Mouse (Mus musculus) embryonic stem cell, embryonic (primary cell): Measurements from ENCODE around the gene Ccdc113.

ENCODE experiments used
- CTCF ChIA-PET, 4 experiments: fragments of 300-600 bp in 2 of 4; fragments of 350-600 bp in 2 of 4; sonication (Branson Sonifier 250); formaldehyde crosslinking; loops; one replicate each; lab custom pipeline; 2022; ENCODE audit warnings: inconsistent platforms in 2 of 4; lab: Charles Lee
- POLR2A ChIA-PET, 4 experiments: fragments of 300-600 bp in 2 of 4; fragments of 350-600 bp in 2 of 4; sonication (Branson Sonifier 250); formaldehyde crosslinking; loops; one replicate each; lab custom pipeline; 2022; ENCODE audit warnings: antibody characterized with exemption in 4 of 4, inconsistent platforms in 1 of 4; lab: Charles Lee

Gene Ccdc113

DNA sequence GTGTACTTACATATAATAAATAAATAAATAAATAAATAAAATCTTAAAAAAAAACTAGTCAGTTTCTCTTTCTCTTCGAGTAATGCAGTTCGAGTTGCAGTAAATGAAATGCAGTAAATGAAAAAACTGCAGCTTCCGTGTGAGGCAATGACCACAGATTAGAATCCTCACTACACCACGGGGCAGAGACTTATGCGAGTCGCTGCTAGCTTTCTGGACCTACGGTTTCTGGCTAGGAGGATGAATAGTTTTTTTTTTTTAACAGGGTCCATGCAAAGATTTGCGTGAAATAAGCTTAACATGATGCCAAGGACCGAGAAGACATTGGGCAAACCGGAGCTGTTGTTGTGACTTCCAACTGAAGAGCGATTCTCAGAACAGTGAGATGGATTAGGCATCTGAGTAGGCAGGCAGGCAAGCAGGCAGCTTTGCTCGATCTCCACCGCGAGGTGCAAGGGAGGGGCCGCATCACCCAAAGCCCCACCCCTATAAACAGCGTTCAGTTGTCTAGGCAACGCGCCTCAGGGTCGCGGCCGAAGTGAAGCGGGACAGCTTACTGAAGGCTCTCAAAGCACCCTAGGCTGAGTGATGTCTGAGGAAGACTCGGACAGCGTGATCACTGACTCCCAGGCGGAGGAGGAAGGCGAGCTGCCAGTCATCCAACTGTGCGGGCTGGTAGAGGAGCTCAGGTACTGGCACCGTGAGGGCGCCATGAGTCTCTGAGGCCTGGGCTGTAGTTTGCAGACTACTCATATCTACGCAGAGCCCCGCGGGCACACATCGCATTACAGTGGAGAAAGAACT, at the start of gene Ccdc113:
Ccdc113 (plus strand) TSS at position 502 of the 804 bp plus-strand sequence.
- POLR2A ChIA-PET = interaction anchor here (0.6 to 5.7 kb wide), 26 partner anchors 11 to 368 kb away, joined by 3 to 47 read pairs (median 3); partner anchors contain the start of genes Usb1 (in 2 of the 4), Zfp319 (in 2 of the 4) and Mmp15 (in 1 of the 4)
- CTCF ChIA-PET = interaction anchor here (0.5 to 1.9 kb wide), 13 partner anchors 11 to 520 kb away, joined by 3 to 6 read pairs (median 3); partner anchors contain the start of gene Csnk2a2 (in 1 of the 4)

DNA sequence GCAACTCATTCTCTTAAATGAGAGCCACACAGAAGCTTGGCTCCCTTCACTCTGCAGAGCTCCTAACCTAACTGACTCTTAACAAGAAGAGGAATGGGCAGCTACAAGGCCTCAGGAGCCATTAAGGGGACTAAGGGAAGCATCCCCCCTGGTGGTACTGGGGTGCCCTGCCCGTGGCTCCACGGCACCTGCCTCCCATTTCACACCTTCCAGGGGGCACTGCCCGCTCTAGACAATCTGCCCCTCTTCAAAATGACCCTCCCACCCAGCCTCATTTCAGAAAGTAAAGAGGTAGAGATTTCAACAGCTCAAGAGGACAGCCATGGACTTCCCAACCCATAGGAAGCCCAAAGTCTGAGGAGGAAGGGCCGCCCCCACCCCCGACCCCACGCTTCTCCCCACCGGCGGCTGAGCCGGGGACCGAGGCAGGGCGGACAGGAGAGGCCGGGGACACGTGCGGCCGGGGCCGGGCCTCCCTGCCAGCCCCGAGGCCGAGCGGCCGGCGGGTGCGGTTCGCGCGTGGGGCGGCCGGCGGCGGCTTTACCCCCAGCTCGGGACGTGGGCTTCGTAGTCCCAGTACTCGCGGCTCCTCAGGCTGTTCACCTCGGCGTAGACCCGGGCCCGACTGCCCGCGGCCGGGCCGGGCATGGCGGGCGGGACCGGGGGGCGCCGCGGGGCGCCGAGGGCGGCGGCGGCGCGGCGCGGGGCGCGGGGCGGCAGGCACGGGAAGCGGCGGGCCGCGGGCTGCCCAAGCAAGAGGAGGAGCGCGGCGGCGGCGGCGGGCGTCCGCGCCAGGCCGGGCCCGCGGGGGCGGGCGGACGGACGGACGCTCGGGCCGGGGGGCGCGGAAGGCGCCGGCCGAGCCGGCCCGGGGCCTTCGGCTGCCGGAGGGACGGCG, 45.8 kb upstream of the Ccdc113 start:
- CTCF ChIA-PET = interaction anchor here in 3 of 4 experiments (0.6 to 2.9 kb wide), 14 partner anchors 9 to 414 kb away, joined by 3 to 9 read pairs (median 3); partner anchors contain the start of gene Setd6 (in 1 of the 3)
- POLR2A ChIA-PET = interaction anchor here (0.8 to 3.7 kb wide), 21 partner anchors 10 to 336 kb away, joined by 3 to 15 read pairs (median 4); partner anchors contain the start of genes Ccdc113 (in 1 of the 4), Usb1 (in 1 of the 4) and Zfp319 (in 1 of the 4)

DNA sequence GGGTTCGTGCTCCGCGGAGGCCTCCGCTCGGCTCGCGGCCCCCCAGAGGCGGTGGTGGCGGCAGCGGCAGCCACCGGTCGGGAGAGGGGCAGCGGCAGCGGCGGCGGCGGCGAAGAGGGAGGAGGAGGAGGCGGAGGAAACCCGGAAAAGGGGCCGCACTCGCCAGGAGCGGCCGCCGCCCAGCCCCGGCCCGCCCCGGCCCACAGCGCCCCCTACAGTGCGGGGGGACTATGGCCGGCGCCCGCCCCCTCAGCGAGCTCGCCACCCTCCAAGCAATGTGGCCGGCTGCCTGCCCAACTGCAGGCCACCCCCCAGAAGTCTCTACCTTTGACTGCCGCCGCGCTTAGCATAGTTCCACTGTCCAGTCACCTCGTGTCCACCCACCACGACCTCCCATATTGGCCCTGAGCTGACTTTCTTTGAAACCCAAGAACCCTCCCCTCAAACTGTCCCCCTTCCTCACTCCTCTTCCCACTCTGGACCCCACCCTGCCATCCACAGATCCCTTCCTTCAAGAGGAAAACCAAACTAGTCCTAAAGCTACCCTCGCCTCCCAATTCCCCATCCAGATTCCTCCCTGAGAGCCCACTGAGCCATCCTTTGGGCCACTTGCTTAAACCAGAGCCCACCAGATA, 45.1 kb upstream of the Ccdc113 start:
- ChIA-PET POLR2A (interaction anchor here (0.6 to 3.7 kb wide), 24 partner anchors 9 to 157 kb away, joined by 3 to 15 read pairs (median 4); partner anchors contain the start of genes Usb1 (in 2 of the 4), Zfp319 (in 2 of the 4) and Ccdc113 (in 1 of the 4)), CTCF (interaction anchor here (0.5 to 2.9 kb wide), 37 partner anchors 8 to 413 kb away, joined by 3 to 11 read pairs (median 3); partner anchors contain the start of genes Usb1 (in 2 of the 4), Ccdc113 (in 1 of the 4), Mmp15 (in 1 of the 4) and Setd6 (in 1 of the 4))

- ChIA-PET POLR2A (interaction anchor here in 3 of 4 experiments (0.6 to 1.8 kb wide), 13 partner anchors 12 to 649 kb away, joined by 3 to 10 read pairs (median 4); no protein-coding TSS in a partner anchor), CTCF (interaction anchor here (0.6 to 2.9 kb wide), 6 partner anchors 44 to 157 kb away, joined by 3 to 8 read pairs (median 4); partner anchors contain the start of genes Ccdc113 (in 1 of the 4) and Usb1 (in 1 of the 4))
Measured at GRCm38 (mm10) chr8:95490006-95490405, 43.9 kb upstream of the Ccdc113 start, which contains the start of gene Csnk2a2. Csnk2a2 (minus strand) TSS chr8:95490039.

- POLR2A ChIA-PET = interaction anchor here in 1 of 4 experiments (0.6 to 1.2 kb wide), 6 partner anchors 10 to 1290 kb away, joined by 3 to 6 read pairs (median 4); partner anchors contain the start of gene Ccdc113
- CTCF ChIA-PET = interaction anchor here in 1 of 4 experiments (0.6 kb wide), 1 partner anchor 115 kb away, joined by 3 read pairs; no protein-coding TSS in a partner anchor
Measured at GRCm38 (mm10) chr8:95492057-95492456, 41.8 kb upstream of the Ccdc113 start.

GRCm38 (mm10) chr8:95495444-95495843, 38.4 kb upstream of the Ccdc113 start:
- ChIA-PET CTCF (interaction anchor here in 2 of 4 experiments (0.7 to 1.5 kb wide), 2 partner anchors 11 to 241 kb away, joined by 3 to 16 read pairs; no protein-coding TSS in a partner anchor), POLR2A (interaction anchor here in 3 of 4 experiments (0.6 to 1.2 kb wide), 5 partner anchors 9 to 844 kb away, joined by 3 to 5 read pairs (median 3); no protein-coding TSS in a partner anchor)

- ChIA-PET CTCF (interaction anchor here in 3 of 4 experiments (0.7 to 1.5 kb wide), 4 partner anchors 7 to 176 kb away, joined by 3 to 11 read pairs (median 4); no protein-coding TSS in a partner anchor), POLR2A (interaction anchor here in 1 of 4 experiments (0.6 to 1.2 kb wide), 2 partner anchors 72 to 668 kb away, joined by 4 to 5 read pairs; no protein-coding TSS in a partner anchor)
Measured at GRCm38 (mm10) chr8:95496420-95496819, 37.5 kb upstream of the Ccdc113 start.

GRCm38 (mm10) chr8:95497821-95498220, 36.1 kb upstream of the Ccdc113 start:
- CTCF ChIA-PET = interaction anchor here in 3 of 4 experiments (0.6 to 1.4 kb wide), 5 partner anchors 9 to 784 kb away, joined by 3 to 7 read pairs (median 3); no protein-coding TSS in a partner anchor

GRCm38 (mm10) chr8:95499266-95500064, 34.4 kb upstream of the Ccdc113 start:
- CTCF ChIA-PET = interaction anchor here in 2 of 4 experiments (0.6 to 1.4 kb wide), 2 partner anchors 10 to 415 kb away, joined by 3 read pairs; no protein-coding TSS in a partner anchor

More at GRCm38 (mm10) chr8:95497821-95498220, 36.1 kb upstream of the Ccdc113 start:
- POLR2A ChIA-PET = interaction anchor here in 1 of 4 experiments (0.7 kb wide), 1 partner anchor 9 kb away, joined by 4 read pairs; no protein-coding TSS in a partner anchor

GRCm38 (mm10) chr8:95500436-95500835, 33.4 kb upstream of the Ccdc113 start:
- POLR2A ChIA-PET = interaction anchor here in 1 of 4 experiments (0.6 kb wide), 1 partner anchor 50 kb away, joined by 6 read pairs; no protein-coding TSS in a partner anchor
- CTCF ChIA-PET = interaction anchor here in 2 of 4 experiments (0.6 to 0.9 kb wide), 2 partner anchors 12 to 414 kb away, joined by 3 read pairs; no protein-coding TSS in a partner anchor

More at GRCm38 (mm10) chr8:95499266-95500064, 34.4 kb upstream of the Ccdc113 start:
- POLR2A ChIA-PET = no interaction called here

GRCm38 (mm10) chr8:95502431-95502830, 31.5 kb upstream of the Ccdc113 start:
- POLR2A ChIA-PET = interaction anchor here in 2 of 4 experiments (0.8 to 1.3 kb wide), 3 partner anchors 9 to 24 kb away, joined by 3 read pairs; partner anchors contain the start of gene Csnk2a2 (in 1 of the 2)
- CTCF ChIA-PET = interaction anchor here in 2 of 4 experiments (1.3 to 1.5 kb wide), 2 partner anchors 75 to 105 kb away, joined by 3 read pairs; no protein-coding TSS in a partner anchor

DNA sequence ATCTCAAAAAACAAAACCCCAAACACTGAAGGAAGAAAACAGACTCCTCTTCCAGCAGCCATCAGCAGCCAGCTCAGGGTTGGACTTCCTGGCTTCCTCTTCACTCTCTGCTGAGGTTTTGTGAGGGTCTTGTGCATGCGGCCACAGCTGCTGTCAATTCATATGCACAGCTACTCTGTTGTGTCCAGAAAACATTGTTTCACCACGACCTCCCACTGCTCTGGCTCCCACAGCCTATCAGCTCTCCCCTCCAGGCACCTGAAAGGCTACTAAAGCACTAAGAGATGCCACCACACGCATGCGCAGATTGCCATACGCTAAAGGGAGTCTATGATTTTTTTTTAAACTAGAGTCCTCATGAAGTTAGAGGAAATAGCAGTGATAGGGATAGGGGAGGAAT, 29.1 kb upstream of the Ccdc113 start:
- ChIA-PET POLR2A (interaction anchor here in 3 of 4 experiments (0.6 to 1.9 kb wide), 6 partner anchors 13 to 41 kb away, joined by 3 to 9 read pairs (median 4); partner anchors contain the start of genes Ccdc113 (in 1 of the 3) and Csnk2a2 (in 1 of the 3)), CTCF (interaction anchor here in 2 of 4 experiments (0.6 to 1.2 kb wide), 6 partner anchors 11 to 269 kb away, joined by 3 to 6 read pairs (median 3); no protein-coding TSS in a partner anchor)

DNA sequence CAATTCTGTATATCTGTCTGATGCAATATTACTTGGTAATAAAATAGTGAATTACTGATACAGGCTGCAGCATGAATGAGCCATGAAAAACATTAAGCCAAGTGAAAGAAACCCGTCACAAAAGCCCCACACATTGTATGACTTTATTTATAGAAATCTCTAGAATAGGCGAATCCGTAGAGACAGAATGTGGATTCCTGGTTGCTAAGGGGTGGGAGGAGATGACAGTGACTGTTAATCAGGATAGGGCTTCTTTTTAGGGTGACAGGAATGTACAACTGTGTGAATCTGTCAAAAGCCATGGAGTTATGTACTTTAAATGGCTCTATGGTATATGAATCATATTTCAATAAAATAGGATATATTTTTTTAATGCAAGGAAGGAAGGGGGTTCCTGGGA, 28.3 kb upstream of the Ccdc113 start:
- CTCF ChIA-PET = interaction anchor here (0.6 to 1.2 kb wide), 11 partner anchors 9 to 505 kb away, joined by 3 to 5 read pairs (median 4); partner anchors contain the start of gene Zfp319 (in 1 of the 4)
- POLR2A ChIA-PET = interaction anchor here in 1 of 4 experiments (0.6 kb wide), 2 partner anchors 47 to 189 kb away, joined by 3 to 7 read pairs; no protein-coding TSS in a partner anchor

DNA sequence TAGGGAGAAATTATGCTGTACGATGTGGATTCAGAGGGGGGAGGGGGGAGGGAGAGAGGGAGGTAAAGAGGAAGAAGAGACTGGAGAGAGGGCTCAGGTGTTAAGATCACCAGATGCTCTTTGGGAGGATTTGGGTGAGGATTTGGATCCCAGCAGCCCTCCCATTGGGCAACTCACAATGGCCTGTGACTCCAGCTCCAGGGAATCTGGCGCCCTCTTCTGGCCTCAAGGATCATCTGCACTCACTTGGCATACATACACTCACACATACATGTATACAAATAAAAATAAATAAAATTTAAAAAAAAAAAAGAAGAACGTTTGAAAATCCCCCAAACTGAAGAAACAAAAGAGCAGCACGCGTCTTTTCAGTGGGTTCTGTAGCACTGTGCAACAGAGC, 27.6 kb upstream of the Ccdc113 start:
- ChIA-PET CTCF (interaction anchor here (0.6 to 1.2 kb wide), 13 partner anchors 10 to 506 kb away, joined by 3 to 5 read pairs (median 4); partner anchors contain the start of genes Usb1 (in 1 of the 4) and Zfp319 (in 1 of the 4)), POLR2A (interaction anchor here in 1 of 4 experiments (0.6 kb wide), 2 partner anchors 46 to 190 kb away, joined by 3 to 7 read pairs; no protein-coding TSS in a partner anchor)
